Mouse (Mus musculus): Measurements from ENCODE around the gene Qpct.

GRCm38 (mm10) chr17:79109576-79109975 lies 57.9 kb downstream of the Qpct start:
- TF ChIP-seq POLR2A (IDR thresholded peaks at IDR 0.05; ENCODE audit: insufficient read depth, low read depth, low read length) (no peak), CTCF (IDR thresholded peaks at IDR 0.05; ENCODE audit: insufficient read depth, low read depth, low read length) (no peak)
